Mouse (Mus musculus) cerebellum, adult 2 months (tissue): ENCODE measurements around the gene Pibf1. TPM values are rescaled to one million over a fixed set of nuclear protein-coding genes. Genes with fewer than 3 reads are reported as not detected.
A peak's percentile ranks its signal among the peaks of the same experiment; 100 is the strongest.

Experiments
- DNase-seq, 2 experiments: peaks; one replicate each; pipeline ENCODE4 v3.0.0; 2021
- H3K27ac ChIP-seq: fragments of 200-500 bp; 2 replicates; pipeline ENCODE4 v1.5.1; 2012; ENCODE audit warnings: low read length, control low read depth, inconsistent platforms; ENCODE audit not compliant: insufficient read depth
- H3K27me3 ChIP-seq: fragments of 200-500 bp; 2 replicates; pipeline ENCODE4 v1.6.1; 2012; ENCODE audit warnings: inconsistent platforms, mild to moderate bottlenecking, low read length, moderate library complexity; ENCODE audit not compliant: control insufficient read depth, insufficient read depth
- H3K4me1 ChIP-seq: fragments of 200-500 bp; 2 replicates; pipeline ENCODE4 v1.6.1; 2011; ENCODE audit warnings: low read length; ENCODE audit not compliant: control insufficient read depth, insufficient read depth
- H3K4me3 ChIP-seq: fragments of 200-500 bp; replicated peaks from 2 replicates; pipeline ENCODE3; 2011; ENCODE audit warnings: mild to moderate bottlenecking, low read depth, low read length, control low read depth; ENCODE audit not compliant: insufficient read depth
- CTCF ChIP-seq: fragments of 200-500 bp; IDR thresholded peaks from 2 replicates; pipeline ENCODE4 v1.5.1; 2011; ENCODE audit warnings: low read depth, mild to moderate bottlenecking, control low read depth, low read length, moderate library complexity, borderline replicate concordance; ENCODE audit not compliant: insufficient read depth
- POLR2A ChIP-seq: fragments of 200-500 bp; IDR thresholded peaks from 2 replicates; pipeline ENCODE4 v1.6.1; 2011; ENCODE audit warnings: low read length, control low read depth, borderline replicate concordance; ENCODE audit not compliant: insufficient read depth
- WGBS: fragments of 180-500 bp; shearing (Covaris S2); methylation state at CpG from one replicate; pipeline ENCODE4 v1.1.7; 2018; 5-methylcytosine and 5-hydroxymethylcytosine counted together
- polyA plus RNA-seq: library from polyadenylated mRNA; depleted of rRNA; stranded (reverse); fragments of >200 nt; gene quantifications from 2 replicates; pipeline ENCODE4 v1.2.3, GENCODE M21; 2012; rRNA removed

Pibf1 gene
- 6.5 and 7.3 TPM in 2 replicates for polyA plus RNA-seq

DNA sequence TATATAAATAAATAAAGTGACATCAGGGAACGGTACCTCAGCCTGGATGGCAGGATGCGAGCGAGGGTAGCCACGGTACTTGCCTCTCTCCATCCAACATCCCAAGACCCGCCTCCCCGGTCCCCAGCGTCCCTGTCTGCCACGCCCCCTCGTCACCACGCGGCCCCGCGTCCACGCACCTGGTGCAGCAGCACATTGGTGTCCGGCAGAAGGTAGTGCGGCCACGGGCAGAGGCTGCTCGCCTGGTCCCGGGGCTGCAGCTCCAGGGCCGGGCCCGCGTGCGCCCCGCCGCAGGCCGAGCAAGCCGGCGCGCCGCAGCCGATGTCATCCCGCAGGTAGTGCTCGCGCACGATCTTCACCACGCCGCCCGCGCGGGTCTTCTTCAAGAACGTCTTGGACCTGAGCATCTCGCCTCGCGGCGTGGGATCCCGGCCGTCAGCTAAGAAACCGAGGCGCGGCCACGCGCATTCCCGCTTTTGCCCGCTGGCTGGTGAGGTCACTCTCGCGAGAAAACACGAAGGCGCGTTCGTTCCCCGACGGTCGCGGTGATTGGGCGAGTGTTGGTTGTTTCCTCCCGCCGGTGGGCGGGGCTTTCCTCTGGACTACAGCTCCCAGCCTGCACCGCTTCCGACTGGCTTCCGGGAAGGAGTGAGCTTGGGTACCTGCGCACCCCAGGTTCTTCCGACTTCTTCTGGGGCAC lies at the start of gene Pibf1, which contains the start of gene Dis3:
Gene Pibf1 (plus strand): TSS at position 158 of the 700 bp plus-strand sequence.
Gene Dis3 (minus strand): TSS at position 504 of the 700 bp plus-strand sequence.
- H3K27me3 ChIP-seq = no peaks in the 10 kb centered on the region
- peak within 1 kb of the TSS; percentile 48 for H3K27ac ChIP-seq
- H3K4me1 ChIP-seq = peaks cover 2% of the 10 kb centered on the region; the same call in 1 of the 2 replicates
- WGBS = under 1% methylated on average over 73 of the region's 73 CpGs
- TF ChIP-seq CTCF = no peak
- peak; percentile 66; the same call in 1 of the 2 replicates for TF ChIP-seq POLR2A
- H3K4me3 ChIP-seq = peak within 1 kb of the TSS; percentile 87
- peak; percentile 99 for DNase-seq

DNA sequence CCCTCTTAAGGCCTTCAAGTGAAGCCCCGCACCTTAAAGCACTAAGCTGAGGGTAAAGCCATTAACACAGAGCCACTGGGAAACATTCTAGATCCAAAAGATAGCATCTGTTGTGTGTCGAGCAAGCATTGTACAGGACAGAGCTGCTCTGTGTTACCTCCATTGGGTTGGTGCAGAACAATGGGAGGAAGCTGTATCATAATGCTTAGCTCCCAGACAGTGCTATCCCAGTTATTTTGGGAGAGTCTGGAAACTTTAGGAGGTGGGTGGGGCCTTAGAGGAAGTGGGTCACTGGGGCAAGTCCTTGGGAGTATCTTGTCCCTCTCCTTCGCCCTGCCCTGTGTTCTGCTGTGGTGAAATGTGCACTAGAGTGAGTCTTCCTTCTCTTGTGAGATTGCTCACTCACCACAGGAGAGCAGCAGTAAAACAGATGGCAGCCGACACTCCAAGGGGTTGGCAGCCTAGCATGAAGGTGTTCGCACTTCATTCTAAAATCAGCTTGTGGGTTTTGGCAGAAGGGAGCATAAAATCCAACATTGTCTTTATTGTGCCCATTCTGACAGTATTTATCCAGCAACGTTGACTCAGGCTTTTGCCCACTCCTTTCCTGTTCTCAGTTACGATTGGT lies 40.2 kb upstream of the Pibf1 start:
- 25% methylated on average over 7 of the region's 7 CpGs for WGBS
- H3K27me3 ChIP-seq = no peaks in the 10 kb centered on the region

DNA sequence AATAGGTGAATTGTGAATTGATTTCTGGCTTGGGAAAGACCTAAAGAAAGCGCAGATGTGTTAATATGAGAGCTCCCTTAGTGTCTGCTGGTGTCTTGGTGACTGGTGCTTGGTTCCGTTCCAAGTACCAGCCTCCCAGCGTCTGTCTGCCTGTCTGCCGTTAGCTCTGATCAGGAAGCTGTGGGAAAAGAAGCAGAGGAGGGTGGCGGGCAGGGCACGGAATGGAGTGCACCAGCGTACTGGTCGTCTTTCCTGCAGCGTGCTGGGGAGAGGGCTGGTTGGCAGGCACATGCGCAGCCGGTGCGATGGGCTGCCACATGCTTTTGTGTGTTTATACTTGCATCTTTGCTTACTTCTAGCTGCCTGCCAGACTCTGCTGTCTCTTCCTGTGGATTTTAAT lies 38.6 kb upstream of the Pibf1 start:
- no peak for TF ChIP-seq CTCF
- TF ChIP-seq POLR2A = no peak
- peak in 1 of 2 experiments; percentile 20 for DNase-seq
- Histone ChIP-seq H3K4me3 (no peak overlapping the region), H3K4me1 (peaks cover 7% of the 10 kb centered on the region), H3K27me3 (no peaks in the 10 kb centered on the region), H3K27ac (no peak overlapping the region)
- WGBS = 48% methylated on average over 12 of the region's 12 CpGs

More for the DNA sequence above, 40.2 kb upstream of the Pibf1 start:
- TF ChIP-seq POLR2A (no peak), CTCF (no peak)
- Histone ChIP-seq H3K4me1 (peaks cover 7% of the 10 kb centered on the region), H3K4me3 (no peak overlapping the region), H3K27ac (no peak overlapping the region)
- peak; percentile 57 to 73 for DNase-seq

DNA sequence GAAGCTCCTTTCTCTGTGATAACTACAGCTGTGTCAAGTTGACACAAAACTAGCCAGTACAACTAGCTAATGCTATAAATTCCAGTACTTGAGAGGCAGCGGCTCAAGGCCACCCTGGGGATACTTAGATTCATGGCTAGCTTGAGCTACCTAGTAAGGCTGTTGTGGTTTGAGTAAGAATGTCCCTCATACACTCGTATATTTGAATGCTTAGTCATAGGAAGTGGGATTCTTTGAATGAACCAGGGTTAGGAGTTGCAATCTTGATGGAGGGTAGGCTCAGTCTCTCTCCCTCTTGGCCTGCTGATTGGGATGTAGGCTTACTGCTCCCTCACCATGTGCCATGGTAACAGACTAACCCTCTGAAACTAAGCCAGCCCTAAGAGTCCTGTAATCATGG lies 36.1 kb upstream of the Pibf1 start:
- no peak for DNase-seq
- H3K4me3 ChIP-seq = no peak overlapping the region
- no peaks in the 10 kb centered on the region for H3K27me3 ChIP-seq
- H3K4me1 ChIP-seq = peaks cover 7% of the 10 kb centered on the region
- H3K27ac ChIP-seq = no peak overlapping the region
- WGBS = 97% methylated on average over 2 of the region's 2 CpGs
- no peak for TF ChIP-seq POLR2A
- no peak for TF ChIP-seq CTCF

DNA sequence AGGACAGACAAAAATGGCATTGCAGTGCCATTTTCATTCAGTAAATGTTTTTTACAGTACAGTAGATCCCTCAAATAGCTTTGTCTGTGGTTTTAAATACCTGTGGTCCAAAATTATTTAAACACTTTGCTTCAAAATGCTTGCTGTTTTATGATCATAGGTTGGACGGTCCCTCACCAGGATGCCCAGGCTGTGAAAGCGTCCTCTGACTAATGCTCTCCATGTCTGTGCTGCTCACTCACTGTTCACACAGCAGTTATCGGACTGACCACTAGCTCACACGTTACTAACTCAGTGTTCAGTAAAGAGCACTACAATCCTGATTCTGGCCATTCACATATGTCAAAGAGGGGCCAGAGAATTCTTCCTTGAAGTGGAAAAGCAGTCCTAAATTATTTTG lies 28.1 kb upstream of the Pibf1 start:
- no peaks in the 10 kb centered on the region for H3K27me3 ChIP-seq
- no peak overlapping the region for H3K4me3 ChIP-seq
- H3K27ac ChIP-seq = no peak overlapping the region
- WGBS = 85% methylated on average over 4 of the region's 4 CpGs
- H3K4me1 ChIP-seq = no peaks in the 10 kb centered on the region
- DNase-seq = no peak
- TF ChIP-seq POLR2A (no peak), CTCF (no peak)

DNA sequence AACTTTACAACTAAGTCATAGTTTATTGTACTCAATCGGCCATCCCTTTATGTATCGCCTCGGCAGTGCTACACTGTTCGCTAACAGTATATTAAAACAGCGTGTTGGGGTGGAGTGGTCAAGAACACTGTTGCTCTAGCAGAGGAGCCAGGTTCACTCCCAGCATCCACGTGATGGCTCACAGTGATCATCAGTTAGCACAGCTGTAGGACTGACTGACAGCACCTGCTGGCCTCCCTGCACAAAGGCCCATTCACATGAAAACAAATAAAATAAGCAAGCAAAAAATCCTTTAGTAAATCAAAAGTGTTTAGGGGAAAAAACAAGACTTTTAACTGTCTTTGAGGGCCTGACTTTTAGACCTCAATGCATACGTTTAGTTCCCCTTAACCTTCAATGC lies 10.3 kb upstream of the Pibf1 start:
- no peaks in the 10 kb centered on the region for H3K27me3 ChIP-seq
- TF ChIP-seq POLR2A = no peak
- no peak for TF ChIP-seq CTCF
- H3K4me1 ChIP-seq = no peaks in the 10 kb centered on the region
- 88% methylated on average over 7 of the region's 7 CpGs for WGBS
- no peak overlapping the region for H3K27ac ChIP-seq
- H3K4me3 ChIP-seq = no peak overlapping the region
- no peak for DNase-seq

DNA sequence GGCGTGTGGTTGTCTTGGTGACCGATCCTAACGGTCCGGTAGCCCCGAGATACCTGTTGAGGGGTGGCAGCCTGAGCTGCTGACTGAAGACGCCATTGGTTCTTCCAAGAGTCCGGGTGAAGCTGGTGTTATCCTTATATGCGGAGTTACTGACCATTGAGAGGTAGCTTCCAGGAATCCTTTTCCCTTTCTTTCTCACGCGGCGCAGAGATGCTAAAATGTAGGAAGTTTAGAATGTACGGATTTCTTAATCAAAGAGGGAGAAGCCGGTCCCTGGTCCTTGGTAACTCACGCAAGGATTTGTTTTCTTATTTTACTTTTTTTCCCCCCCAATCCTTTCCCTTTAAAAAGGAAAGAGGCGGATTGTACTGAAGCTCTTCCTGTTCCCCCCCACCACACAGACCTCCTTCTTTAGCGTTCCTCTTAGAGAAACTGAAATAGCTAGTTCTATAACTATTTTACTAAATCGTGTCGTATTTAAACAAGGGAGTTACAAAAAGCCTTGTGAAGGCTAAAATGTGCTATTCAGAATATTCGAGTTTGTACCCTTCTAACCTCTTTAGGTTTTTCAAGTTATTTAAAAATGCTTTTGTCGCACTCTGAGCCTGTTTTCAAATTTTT lies 853 bp downstream of the Pibf1 start:
- TF ChIP-seq POLR2A (no peak), CTCF (no peak)
- no peak overlapping the region for H3K27ac ChIP-seq

More for the DNA sequence above, 853 bp downstream of the Pibf1 start:
- H3K4me1 ChIP-seq = peaks cover 2% of the 10 kb centered on the region; the same call in 1 of the 2 replicates
- no peaks in the 10 kb centered on the region for H3K27me3 ChIP-seq
- 7% methylated on average over 20 of the region's 20 CpGs for WGBS
- H3K4me3 ChIP-seq = peak overlapping the region; percentile 87
- no peak for DNase-seq
